Mouse (Mus musculus) heart, postnatal 0 days (tissue): Measurements from ENCODE around the gene AI597479.

Source experiments
- CTCF ChIP-seq: IDR thresholded peaks from 2 replicates; pipeline ENCODE4 v1.5.1; 2016; ENCODE audit warnings: antibody characterized with exemption, control low read depth, low read depth
- EP300 ChIP-seq: IDR thresholded peaks from 2 replicates; pipeline ENCODE4 v1.6.1; 2016; ENCODE audit warnings: antibody characterized with exemption, low read depth

DNA sequence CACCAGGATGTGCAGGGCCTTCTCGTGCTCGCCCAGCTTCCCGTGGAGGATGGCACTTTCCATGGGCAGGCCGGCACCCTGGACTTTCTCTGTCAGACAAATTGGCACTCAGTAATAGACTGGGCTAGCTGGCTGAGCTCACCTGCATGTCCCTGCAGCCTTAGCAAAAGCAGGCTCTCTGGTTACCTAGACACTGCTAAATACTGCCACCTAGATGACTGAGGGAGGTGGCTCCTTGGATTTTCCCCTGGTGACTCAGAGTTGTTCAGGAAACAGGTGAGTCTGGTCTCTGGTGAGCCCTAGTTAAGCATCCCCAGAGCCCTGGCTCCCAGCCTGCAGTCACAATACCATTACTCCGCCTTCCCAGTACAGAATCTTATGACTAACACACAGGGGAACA, 46.6 kb upstream of the AI597479 start:
- no peak for TF ChIP-seq CTCF
- TF ChIP-seq EP300: no peak
